Mouse (Mus musculus) gastrocnemius, postnatal 10 days (tissue): Measurements from ENCODE around the gene Tmem30b. TPM values are rescaled to one million over a fixed set of nuclear protein-coding genes. Genes with fewer than 3 reads are reported as not detected.
"Not testable (repeated sequence)": the region's sequence is repeated elsewhere in the genome, so short reads cannot be mapped to it uniquely, and the experiment has no call there.

Experiments
- DNase-seq: peaks from one replicate; pipeline ENCODE4 v3.0.0; 2021; ENCODE audit warnings: mixed read lengths
- long read RNA-seq, 2 experiments: library from polyadenylated mRNA; stranded (forward); transcript quantifications; one replicate each; pipeline ENCODE4 v2.0.0; 2021
- total RNA-seq, 2 experiments: library from RNA; stranded (reverse); gene quantifications; 2 replicates each; pipeline ENCODE4 v1.2.3; 2021

Gene Tmem30b
- 1 to 10 TPM; 1.2 to 1.4 TPM for total RNA-seq
- long read RNA-seq, experiment 1, partial matches to known transcripts = 0 of 2 reads
- long read RNA-seq, experiment 1, other reads (novel, unspliced or antisense) = 0 of 2 reads
- long read RNA-seq, experiment 2, partial matches to known transcripts = 0 of 4 reads
- long read RNA-seq, experiment 2, other reads (novel, unspliced or antisense) = 0 of 4 reads

GRCm38 (mm10) chr12:73546086-73546711 is at the start of gene Tmem30b:
Tmem30b (minus strand) TSS chr12:73546392.
- DNase-seq = peak; percentile 26

GRCm38 (mm10) chr12:73595226-73595625 is 49.0 kb upstream of the Tmem30b start:
- no peak for DNase-seq

GRCm38 (mm10) chr12:73594177-73594745 is 48.1 kb upstream of the Tmem30b start:
- no peak for DNase-seq

DNA sequence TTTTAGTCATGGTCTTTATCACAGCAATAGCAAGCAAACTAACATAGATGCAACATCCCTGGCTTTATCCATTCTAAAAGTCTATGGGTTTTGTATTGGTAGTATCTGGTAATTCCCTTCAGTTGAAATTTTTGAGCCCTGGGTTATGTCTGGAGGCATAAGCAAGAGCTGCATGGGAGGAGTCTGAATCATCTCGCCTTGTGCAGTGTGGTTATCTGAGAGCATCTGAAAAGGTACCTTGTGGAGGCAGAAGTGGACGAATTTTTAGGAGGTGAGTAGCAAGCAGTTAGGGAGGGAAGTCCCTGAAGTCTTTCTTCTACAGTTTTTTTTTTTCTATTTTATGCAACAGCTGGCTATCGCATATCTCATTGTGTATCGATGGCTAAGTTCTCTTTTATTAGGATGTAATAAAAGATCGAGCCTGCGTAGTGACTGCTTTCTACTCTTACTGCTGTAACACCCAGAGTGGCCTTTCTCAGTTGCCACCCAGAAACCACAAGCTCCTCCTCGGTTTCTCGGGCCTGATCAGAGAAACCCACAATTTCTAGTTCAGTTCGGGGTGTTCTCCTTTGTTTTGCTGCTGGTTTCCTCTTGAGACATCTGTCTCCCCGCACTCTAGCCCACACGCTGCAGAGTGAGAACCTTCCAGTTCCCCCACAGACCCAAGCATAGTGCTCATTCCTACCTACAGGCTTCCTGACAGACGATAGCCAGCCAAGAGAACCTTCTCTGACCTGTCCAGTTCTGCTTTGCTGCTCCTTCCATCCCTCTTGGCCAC is 47.0 kb upstream of the Tmem30b start:
- no peak for DNase-seq

- DNase-seq = peak; percentile 31
These were observed 45.4 kb upstream of the Tmem30b start for GRCm38 (mm10) chr12:73591625-73592024.

GRCm38 (mm10) chr12:73590627-73591276 is 44.6 kb upstream of the Tmem30b start:
- DNase-seq = no peak

- no peak for DNase-seq
These were observed 41.1 kb upstream of the Tmem30b start for GRCm38 (mm10) chr12:73587262-73587661.

DNA sequence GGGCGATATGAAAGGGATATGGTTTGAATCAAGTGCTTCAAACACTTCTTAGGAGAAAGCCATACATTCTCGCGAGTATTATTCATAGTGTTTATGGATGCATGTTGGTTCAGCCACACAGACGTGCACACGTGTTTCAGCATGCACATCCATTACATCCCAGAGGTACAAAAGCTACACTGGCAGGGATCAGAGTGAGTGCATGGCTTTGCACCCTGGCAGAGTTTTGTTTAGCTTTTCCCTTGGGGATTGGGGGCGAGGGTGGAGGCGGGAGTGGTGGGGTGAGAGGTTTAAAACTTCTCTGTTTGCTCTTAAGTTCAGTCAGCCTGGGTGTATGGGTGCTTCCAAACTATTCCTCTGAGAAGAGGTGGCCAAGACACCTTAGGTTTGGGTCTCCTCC is 39.7 kb upstream of the Tmem30b start:
- no peak for DNase-seq

- DNase-seq = peak; percentile 9
These were observed 39.1 kb upstream of the Tmem30b start for GRCm38 (mm10) chr12:73585241-73585801.

- DNase-seq = peak; percentile 72
These were observed 38.5 kb upstream of the Tmem30b start, which contains the start of gene Prkch for GRCm38 (mm10) chr12:73584610-73585240. Prkch (plus strand) TSS chr12:73584796.

DNA sequence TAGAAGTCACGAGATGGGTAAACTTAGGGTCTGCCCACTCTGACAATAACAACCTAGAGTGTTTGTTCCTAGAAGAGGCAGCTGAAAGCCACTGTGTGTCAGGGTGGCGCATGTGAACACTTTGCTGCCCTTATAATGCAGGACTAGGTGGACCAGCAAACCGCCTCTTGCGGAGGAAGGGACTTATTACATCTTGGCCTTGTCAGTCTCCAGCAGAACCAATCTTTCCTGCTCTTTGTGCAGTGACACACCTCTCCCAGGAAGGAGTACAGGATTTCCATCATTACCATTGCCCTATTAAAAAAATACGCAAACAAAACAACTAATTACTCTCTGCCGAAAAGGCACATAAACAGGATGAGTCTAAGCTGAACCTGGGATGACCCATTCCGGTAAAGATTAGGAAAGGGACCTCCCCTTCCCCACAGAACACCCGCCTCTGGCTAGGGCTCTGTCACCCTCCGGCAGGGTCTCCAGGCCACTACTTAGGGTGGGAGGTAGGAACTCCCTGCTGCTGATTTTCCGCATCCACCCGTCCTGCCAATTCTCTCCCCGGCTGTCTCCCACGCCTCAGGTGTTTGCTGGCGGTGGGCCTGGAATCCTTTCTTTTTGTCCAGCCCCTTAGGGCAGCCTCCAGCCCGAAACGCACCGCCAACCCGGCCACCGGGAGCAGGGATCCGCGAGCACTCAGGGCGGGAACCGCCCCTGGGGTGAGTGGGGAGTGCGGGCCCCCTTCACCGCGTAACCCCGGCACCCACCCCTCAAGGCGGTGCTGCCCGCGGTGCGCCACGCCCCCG is 37.8 kb upstream of the Tmem30b start:
- DNase-seq = peak; percentile 37

DNA sequence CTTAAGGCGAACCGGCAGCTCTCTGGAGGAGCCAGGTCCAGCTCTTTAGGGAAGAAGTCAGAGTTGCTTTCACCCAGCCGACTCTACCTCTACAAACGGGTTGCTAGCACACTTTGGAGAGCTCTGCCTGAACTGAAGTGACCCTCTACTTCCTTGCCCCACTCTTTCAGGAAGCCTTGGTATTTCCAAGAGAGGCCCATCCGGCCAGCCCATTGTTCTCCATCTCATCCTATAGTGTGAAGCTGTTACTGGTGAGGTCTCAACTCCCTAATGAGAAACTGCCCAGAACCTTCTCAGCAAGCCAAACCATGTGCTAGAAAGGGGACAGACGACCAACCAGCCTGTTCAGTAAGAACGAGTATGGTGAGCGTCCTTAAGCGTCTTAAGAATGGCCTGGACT is 37.1 kb upstream of the Tmem30b start:
- DNase-seq = no peak

DNA sequence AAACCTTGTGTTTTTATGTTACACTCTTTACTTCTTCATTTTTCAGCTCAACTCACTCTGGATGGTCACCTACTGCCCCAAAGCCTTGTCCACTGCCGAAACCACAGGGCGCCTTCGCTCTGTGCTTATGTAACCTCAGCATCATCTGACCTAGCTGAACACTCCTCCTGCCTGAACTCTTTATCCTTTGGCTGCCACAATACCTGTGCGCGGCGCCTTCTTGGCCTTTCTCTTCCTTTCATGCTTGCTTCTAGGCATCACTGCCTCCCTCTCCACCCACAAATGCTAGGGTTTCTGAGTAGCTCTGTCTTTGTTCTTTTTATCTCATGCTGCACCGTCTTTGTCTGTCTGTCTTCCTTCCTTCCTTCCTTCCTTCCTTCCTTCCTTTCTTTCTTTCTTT is 34.6 kb upstream of the Tmem30b start:
- DNase-seq = no peak

GRCm38 (mm10) chr12:73578141-73578540 is 31.9 kb upstream of the Tmem30b start:
- DNase-seq = no peak

GRCm38 (mm10) chr12:73574632-73575031 is 28.4 kb upstream of the Tmem30b start:
- no peak for DNase-seq

DNA sequence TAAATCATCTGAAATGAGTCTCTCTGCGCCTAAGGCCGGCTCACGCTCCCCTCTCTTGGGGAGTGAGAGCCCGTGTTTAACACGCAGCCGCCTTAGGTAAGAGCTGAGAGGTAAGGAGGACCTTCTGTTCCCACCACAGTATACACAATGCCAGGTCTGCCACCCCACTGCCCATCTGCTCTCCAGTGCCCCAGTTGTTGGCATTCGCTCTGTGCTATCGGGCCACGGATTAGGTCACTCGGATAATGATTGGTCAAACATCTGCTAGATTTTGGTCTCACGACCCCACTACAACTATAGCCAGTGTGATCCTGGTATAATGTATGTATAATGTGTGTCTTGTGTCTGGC is 19.4 kb upstream of the Tmem30b start:
- no peak for DNase-seq

DNA sequence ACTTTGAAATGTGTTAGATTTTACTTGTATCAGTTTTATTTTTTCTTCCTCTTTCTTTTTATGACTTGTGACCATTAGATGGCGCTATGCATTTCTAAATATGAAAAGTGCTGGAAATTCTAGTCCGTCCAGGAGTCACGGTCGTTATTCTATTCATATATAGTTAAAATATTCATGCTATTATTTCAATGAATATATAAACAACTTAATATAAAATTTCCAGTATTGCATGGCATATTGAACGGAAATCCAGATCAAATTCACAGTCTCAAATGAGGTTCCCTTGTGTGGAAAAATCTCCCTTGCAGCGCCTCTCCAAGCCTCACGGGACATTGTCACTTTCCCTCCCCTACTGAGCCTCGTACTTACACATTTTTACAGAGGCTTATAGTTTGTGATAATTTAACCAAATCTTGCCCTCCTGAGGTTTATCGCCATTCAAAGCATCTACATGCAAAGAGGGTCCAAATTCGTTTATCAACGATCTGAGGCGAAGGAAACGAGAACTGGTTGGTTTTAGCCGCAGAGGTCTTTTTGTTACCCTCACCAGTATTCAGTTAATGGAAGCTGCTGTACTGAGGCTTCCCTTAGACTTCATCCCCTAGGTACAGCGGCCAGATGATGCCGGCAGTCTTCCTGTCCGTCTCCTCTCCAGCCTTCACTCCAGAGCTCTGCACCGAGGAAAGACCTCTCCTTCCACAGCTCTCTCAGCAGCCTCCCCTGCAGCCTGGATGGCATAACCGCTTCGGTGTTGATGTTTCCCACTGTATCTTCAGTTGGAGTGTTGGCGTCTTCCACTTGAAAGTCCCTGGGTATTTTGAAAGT is 18.8 kb upstream of the Tmem30b start:
- DNase-seq = no peak

GRCm38 (mm10) chr12:73564176-73564575 is 18.0 kb upstream of the Tmem30b start:
- no peak for DNase-seq

- not testable (repeated sequence) for DNase-seq
These were observed 16.9 kb upstream of the Tmem30b start for GRCm38 (mm10) chr12:73563122-73563521.

DNA sequence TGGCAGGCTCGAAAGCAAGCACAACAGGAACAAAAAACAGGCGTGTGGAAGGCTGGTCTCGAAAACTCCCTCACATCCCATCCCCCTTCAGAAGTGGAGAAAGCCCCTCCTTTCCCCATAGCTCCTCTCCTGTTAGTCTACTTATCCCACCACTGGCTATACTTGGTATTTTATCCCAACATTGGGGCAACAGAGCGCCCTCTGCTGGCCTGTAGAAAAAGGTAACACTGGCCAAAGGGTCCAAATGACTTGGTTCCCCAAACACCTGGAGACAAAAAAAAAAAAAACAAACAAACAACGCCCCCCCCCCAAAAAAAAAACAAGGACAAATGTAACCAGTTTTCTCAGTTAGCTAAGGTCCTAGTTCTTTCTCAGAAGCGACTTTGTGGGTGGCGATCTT is 13.9 kb upstream of the Tmem30b start:
- DNase-seq = no peak
